Mouse (Mus musculus): ENCODE data around the gene Zfp326.

DNA sequence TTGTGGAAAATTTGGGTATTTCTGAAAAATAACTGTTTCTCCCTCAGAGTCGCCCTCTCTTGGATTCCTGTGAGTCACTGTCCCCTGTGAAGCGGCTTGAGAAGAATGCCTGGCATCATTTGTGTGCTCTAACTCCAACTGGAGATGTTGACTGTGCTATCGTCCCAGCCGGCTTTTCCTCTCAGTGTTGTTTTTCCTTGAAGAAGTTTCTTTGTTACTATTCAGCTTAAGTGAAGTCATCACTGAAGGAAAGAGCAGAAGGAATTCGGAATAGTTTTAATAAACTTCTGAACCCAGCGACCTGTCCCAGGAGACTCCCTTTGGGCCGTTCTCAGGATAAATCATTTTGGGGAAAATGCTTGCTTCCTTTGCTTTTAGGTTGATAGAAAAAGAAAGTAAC lies 44.2 kb upstream of the Zfp326 start:
- TF ChIP-seq USF1 (IDR thresholded peaks at IDR 0.05; ENCODE audit: low read depth) (no peak), CTCF (IDR thresholded peaks at IDR 0.05; ENCODE audit: control insufficient read depth, insufficient read depth, insufficient read length) (no peak), MAX (IDR thresholded peaks at IDR 0.05) (no peak), CEBPB (IDR thresholded peaks at IDR 0.05; ENCODE audit: low read depth) (no peak)
